Mouse (Mus musculus): Measurements from ENCODE around the gene Fbxo40. TPM values are rescaled to one million over a fixed set of nuclear protein-coding genes. Genes with fewer than 3 reads are reported as not detected.
A peak's percentile ranks its signal among the peaks of the same experiment; 100 is the strongest.

The Fbxo40 gene
- polyA plus RNA-seq, 1 experiment: 0.01 TPM

DNA sequence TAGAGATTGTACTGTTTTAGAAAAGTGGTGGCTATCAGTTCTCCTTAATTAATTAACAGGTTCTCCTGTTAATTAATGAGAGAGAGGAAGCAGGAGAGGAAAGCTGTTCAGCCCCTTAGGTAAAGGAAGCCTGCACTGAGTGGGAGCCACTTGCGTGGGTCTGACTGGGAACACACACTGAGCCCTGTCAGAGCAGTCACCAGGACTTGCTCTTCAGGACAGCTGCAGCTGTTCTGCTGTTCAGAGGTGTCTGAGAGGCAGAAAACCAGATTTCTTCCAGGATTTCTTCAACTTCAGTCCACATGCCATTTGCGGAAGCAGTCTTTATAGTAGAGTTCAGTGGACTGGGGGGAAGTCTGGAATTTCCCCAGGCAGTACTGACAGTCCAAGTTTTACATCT lies 2.9 kb downstream of the Fbxo40 start:
- no peak overlapping the region for H3K27ac ChIP-seq (ENCODE audit: insufficient read depth, low read length)
- no peaks in the 10 kb centered on the region for H3K27me3 ChIP-seq (ENCODE audit: control insufficient read depth, insufficient read depth, low read length)
- DNase-seq (ENCODE audit: low read depth in 1 of 2, low spot score in 2 of 2): no peak
- H3K4me3 ChIP-seq (ENCODE audit: extremely low read depth, insufficient read depth, insufficient read length): no peak overlapping the region
- 80% methylated on average over 2 of the region's 2 CpGs for WGBS
- TF ChIP-seq POLR2A (IDR thresholded peaks at IDR 0.05; ENCODE audit: low read depth, low read length) (no peak), CTCF (IDR thresholded peaks at IDR 0.05; ENCODE audit: extremely low read depth, insufficient read depth, insufficient read length, insufficient replicate concordance) (no peak)
- H3K36me3 ChIP-seq (ENCODE audit: control insufficient read depth, insufficient read depth, low read length): no peaks in the 10 kb centered on the region
- H3K4me1 ChIP-seq (ENCODE audit: control insufficient read depth, insufficient read depth, insufficient read length): peaks cover 4% of the 10 kb centered on the region; the same call in 1 of the 2 replicates

DNA sequence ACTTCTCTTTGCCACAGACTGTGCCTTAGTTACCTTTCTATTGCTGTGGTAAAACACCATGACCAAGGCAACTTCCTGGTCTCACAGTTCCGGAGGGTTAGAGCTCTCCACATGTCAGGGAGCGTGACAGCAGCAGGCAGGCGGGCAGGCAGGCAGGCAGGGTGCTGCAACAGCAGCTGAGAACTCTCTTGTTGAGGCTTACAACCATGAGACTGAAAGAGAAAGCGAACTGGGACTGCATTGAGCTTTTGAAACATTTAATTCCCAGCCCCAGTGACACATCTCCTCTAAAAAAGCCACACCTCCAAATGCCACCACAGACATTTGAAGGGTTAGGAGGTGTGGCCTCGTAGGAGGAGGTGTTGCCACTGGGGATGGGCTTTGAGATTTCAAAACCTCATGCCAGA lies 4.6 kb downstream of the Fbxo40 start:
- Histone ChIP-seq H3K4me1 (ENCODE audit: control insufficient read depth, insufficient read depth, insufficient read length) (peaks cover 4% of the 10 kb centered on the region; the same call in 1 of the 2 replicates), H3K27me3 (ENCODE audit: control insufficient read depth, insufficient read depth, low read length) (no peaks in the 10 kb centered on the region), H3K27ac (ENCODE audit: insufficient read depth, low read length) (peak overlapping the region; percentile 64), H3K4me3 (ENCODE audit: extremely low read depth, insufficient read depth, insufficient read length) (peak overlapping the region; percentile 52; the same call in 1 of the 2 replicates), H3K36me3 (ENCODE audit: control insufficient read depth, insufficient read depth, low read length) (no peaks in the 10 kb centered on the region)
- 20% methylated on average over 5 of the region's 5 CpGs for WGBS
- DNase-seq (ENCODE audit: low read depth in 1 of 2, low spot score in 2 of 2): peak; percentile 49 to 67
- TF ChIP-seq CTCF (IDR thresholded peaks at IDR 0.05; ENCODE audit: extremely low read depth, insufficient read depth, insufficient read length, insufficient replicate concordance) (no peak), POLR2A (IDR thresholded peaks at IDR 0.05; ENCODE audit: low read depth, low read length) (no peak)

DNA sequence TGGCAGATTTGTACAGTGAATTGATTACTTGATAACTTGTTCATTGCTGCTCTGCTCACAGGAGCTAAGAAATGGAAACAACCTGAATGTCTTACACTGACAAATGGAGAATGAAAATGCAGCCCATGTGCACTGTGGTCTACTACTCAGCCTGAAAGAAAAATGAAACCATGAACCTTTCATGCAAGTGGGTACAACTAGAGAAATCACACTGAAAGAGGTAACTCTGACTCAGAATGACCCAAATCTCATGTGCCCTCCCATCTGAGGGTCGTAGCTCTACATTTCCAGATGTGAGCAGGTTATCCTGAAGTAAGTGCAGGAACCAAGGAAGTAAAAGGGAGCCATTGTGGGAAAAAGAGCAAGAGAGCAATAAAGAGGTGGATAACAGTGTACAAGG lies 6.5 kb downstream of the Fbxo40 start:
- H3K4me1 ChIP-seq (ENCODE audit: control insufficient read depth, insufficient read depth, insufficient read length): peaks cover 4% of the 10 kb centered on the region; the same call in 1 of the 2 replicates
- WGBS: 74% methylated on average over 1 of the region's 1 CpGs
- DNase-seq (ENCODE audit: low read depth in 1 of 2, low spot score in 2 of 2): no peak

DNA sequence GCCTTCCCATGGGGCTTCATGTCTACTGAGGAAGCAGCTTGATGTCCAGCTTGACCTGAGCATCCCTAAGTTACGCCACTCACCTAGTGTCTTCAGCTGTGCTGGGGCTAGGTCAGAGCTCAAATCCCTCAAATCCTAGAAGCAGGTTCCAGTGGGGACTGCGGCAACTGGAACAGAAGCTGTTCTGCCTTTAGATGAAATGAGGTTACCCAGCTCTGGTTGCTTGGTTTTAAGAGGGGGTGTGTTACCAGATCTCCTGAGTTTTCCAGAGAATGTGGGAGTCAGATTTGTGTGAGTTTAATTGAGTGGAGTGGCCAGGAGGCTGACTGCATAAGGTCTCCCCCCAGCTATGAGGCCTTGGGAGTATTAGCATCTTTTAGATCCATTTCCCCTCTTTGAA lies 11.1 kb downstream of the Fbxo40 start:
- Histone ChIP-seq H3K36me3 (ENCODE audit: control insufficient read depth, insufficient read depth, low read length) (no peaks in the 10 kb centered on the region), H3K4me3 (ENCODE audit: extremely low read depth, insufficient read depth, insufficient read length) (no peak overlapping the region), H3K27me3 (ENCODE audit: control insufficient read depth, insufficient read depth, low read length) (no peaks in the 10 kb centered on the region), H3K4me1 (ENCODE audit: control insufficient read depth, insufficient read depth, insufficient read length) (no peaks in the 10 kb centered on the region), H3K27ac (ENCODE audit: insufficient read depth, low read length) (no peak overlapping the region)
- no peak for TF ChIP-seq CTCF (IDR thresholded peaks at IDR 0.05; ENCODE audit: extremely low read depth, insufficient read depth, insufficient read length, insufficient replicate concordance)
- no peak for TF ChIP-seq POLR2A (IDR thresholded peaks at IDR 0.05; ENCODE audit: low read depth, low read length)
- 95% methylated on average over 2 of the region's 2 CpGs for WGBS
- DNase-seq (ENCODE audit: low read depth in 1 of 2, low spot score in 2 of 2): no peak

More for the DNA sequence above, 6.5 kb downstream of the Fbxo40 start:
- Histone ChIP-seq H3K36me3 (ENCODE audit: control insufficient read depth, insufficient read depth, low read length) (no peaks in the 10 kb centered on the region), H3K27ac (ENCODE audit: insufficient read depth, low read length) (no peak overlapping the region), H3K27me3 (ENCODE audit: control insufficient read depth, insufficient read depth, low read length) (no peaks in the 10 kb centered on the region), H3K4me3 (ENCODE audit: extremely low read depth, insufficient read depth, insufficient read length) (no peak overlapping the region)
- TF ChIP-seq POLR2A (IDR thresholded peaks at IDR 0.05; ENCODE audit: low read depth, low read length): no peak
- TF ChIP-seq CTCF (IDR thresholded peaks at IDR 0.05; ENCODE audit: extremely low read depth, insufficient read depth, insufficient read length, insufficient replicate concordance): no peak

DNA sequence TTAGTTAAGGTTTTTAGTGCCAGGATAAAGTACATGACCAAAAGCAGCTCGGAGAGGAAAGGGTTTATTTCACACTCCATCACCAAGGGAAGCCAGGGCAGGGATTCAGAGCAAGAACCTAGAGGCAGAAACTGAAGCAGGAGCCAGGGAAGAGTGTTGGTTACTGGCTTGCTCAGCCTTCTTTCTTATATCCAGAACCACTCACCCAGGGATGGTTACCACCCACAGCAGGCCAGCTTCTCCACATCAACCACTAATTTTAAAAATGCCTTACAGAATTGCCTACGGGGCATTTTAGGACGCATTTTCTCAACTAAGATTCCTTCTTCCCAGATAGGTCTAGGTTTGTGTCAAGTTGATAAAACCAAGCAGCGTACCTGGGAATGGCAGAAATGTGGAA lies 26.9 kb downstream of the Fbxo40 start:
- Histone ChIP-seq H3K27ac (ENCODE audit: insufficient read depth, low read length) (no peak overlapping the region), H3K36me3 (ENCODE audit: control insufficient read depth, insufficient read depth, low read length) (peaks cover 50% of the 10 kb centered on the region), H3K4me1 (ENCODE audit: control insufficient read depth, insufficient read depth, insufficient read length) (no peaks in the 10 kb centered on the region), H3K4me3 (ENCODE audit: extremely low read depth, insufficient read depth, insufficient read length) (no peak overlapping the region), H3K27me3 (ENCODE audit: control insufficient read depth, insufficient read depth, low read length) (no peaks in the 10 kb centered on the region)
- no peak for DNase-seq (ENCODE audit: low read depth in 1 of 2, low spot score in 2 of 2)
- TF ChIP-seq POLR2A (IDR thresholded peaks at IDR 0.05; ENCODE audit: low read depth, low read length): no peak
- no peak for TF ChIP-seq CTCF (IDR thresholded peaks at IDR 0.05; ENCODE audit: extremely low read depth, insufficient read depth, insufficient read length, insufficient replicate concordance)
- WGBS: 93% methylated on average over 4 of the region's 4 CpGs

DNA sequence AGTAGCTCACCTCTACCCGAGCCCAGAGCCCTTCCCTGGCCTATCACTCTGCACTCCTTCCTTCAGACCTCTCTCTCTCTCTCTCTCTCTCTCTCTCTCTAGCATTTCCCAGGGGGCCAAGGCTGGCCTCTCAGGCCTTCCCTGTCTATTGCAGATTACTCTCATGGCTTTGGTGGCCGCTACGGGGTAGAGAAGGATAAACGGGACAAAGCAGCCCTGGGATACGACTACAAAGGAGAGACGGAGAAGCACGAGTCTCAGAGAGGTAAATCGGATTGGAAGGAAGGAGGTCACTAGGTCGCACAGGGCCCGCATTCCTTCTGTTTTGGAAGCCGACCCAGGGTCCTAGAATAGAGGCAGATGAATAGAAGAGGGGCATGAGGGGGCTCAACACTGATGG lies 35.2 kb downstream of the Fbxo40 start:
- TF ChIP-seq CTCF (IDR thresholded peaks at IDR 0.05; ENCODE audit: extremely low read depth, insufficient read depth, insufficient read length, insufficient replicate concordance) (no peak), POLR2A (IDR thresholded peaks at IDR 0.05; ENCODE audit: low read depth, low read length) (no peak)
- H3K36me3 ChIP-seq (ENCODE audit: control insufficient read depth, insufficient read depth, low read length): peaks cover 29% of the 10 kb centered on the region
- H3K4me1 ChIP-seq (ENCODE audit: control insufficient read depth, insufficient read depth, insufficient read length): no peaks in the 10 kb centered on the region
- no peak for DNase-seq (ENCODE audit: low read depth in 1 of 2, low spot score in 2 of 2)
- H3K27me3 ChIP-seq (ENCODE audit: control insufficient read depth, insufficient read depth, low read length): no peaks in the 10 kb centered on the region
- no peak overlapping the region for H3K4me3 ChIP-seq (ENCODE audit: extremely low read depth, insufficient read depth, insufficient read length)
- H3K27ac ChIP-seq (ENCODE audit: insufficient read depth, low read length): no peak overlapping the region
- 93% methylated on average over 11 of the region's 11 CpGs for WGBS

DNA sequence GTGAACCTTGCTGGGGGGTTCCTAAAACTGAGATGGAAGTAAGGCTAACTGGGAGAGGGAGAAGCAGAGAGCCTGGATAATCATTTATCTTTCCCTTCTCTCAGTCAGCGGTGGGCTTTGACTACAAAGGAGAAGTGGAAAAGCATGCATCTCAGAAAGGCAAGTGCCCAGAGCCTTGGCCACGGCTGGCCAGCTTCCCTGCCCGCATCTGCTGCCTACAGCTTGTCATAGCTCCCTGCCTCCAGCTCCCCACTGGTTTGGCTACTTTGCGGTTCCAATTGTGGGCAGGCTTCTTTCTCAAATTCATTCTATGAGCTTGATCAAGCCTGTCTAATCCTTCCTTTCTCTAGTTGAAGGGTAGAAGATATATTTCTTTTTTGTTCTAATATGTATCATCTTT lies 39.2 kb downstream of the Fbxo40 start:
- WGBS: 91% methylated on average over 4 of the region's 4 CpGs
- TF ChIP-seq CTCF (IDR thresholded peaks at IDR 0.05; ENCODE audit: extremely low read depth, insufficient read depth, insufficient read length, insufficient replicate concordance) (no peak), POLR2A (IDR thresholded peaks at IDR 0.05; ENCODE audit: low read depth, low read length) (no peak)
- H3K4me1 ChIP-seq (ENCODE audit: control insufficient read depth, insufficient read depth, insufficient read length): no peaks in the 10 kb centered on the region
- no peak overlapping the region for H3K27ac ChIP-seq (ENCODE audit: insufficient read depth, low read length)
- H3K4me3 ChIP-seq (ENCODE audit: extremely low read depth, insufficient read depth, insufficient read length): no peak overlapping the region
- no peaks in the 10 kb centered on the region for H3K27me3 ChIP-seq (ENCODE audit: control insufficient read depth, insufficient read depth, low read length)
- DNase-seq (ENCODE audit: low read depth in 1 of 2, low spot score in 2 of 2): no peak
- peaks cover 34% of the 10 kb centered on the region for H3K36me3 ChIP-seq (ENCODE audit: control insufficient read depth, insufficient read depth, low read length)

Measured in spleen, adult 2 months (tissue).